14 mouse cellular contexts compared by ENCODE assay signal in the genomic region with DNA sequence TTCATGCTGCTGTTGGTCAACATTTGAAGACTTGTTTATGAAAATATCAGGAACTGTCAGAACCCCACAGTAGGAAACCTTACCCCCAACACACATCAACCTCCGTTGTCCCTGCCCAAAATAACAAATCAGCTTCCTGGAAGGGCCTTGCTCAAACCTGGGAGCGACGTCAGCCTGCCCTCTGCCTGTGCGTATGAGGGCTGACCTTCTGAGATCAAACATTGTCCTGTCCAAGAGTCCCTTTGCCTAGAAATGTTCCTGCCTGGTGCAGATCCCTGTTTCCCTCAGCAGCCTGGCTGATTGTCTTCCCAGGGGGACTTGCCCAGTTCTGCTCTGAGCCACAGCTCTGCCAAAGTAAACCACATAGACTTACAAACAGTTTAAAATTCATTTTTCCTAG.
DNase-seq lines count a peak whose midpoint lies in the region; TF ChIP-seq lines count a peak whose summit lies in the region.
"Had no signal": no experiment of that assay in that cellular context is flagged by ENCODE, and none has a peak within 500 bp of the region (broad histone marks: within the 10 kb centered on the region; RNA-seq: fewer than 3 reads in every experiment).

No protein-coding gene starts in this region.

- in situ Hi-C loops in CH12.LX (cut with MboI; ENCODE audit: low pct_ligation_motif_present, low pct_unique_long_range_greater_than_20kb, low sequenced_read_pairs): no loop called here

- no peaks in the 10 kb centered on the region for H3K79me2 ChIP-seq in CH12.LX (replicated peaks; ENCODE audit: control insufficient read depth, extremely low read depth, insufficient read depth, poor library complexity, severe bottlenecking)

- no peak overlapping the region for H3K9ac ChIP-seq in CH12.LX (ENCODE audit: insufficient read depth, low read depth)
- H3K9ac ChIP-seq: embryonic facial prominence, embryonic 13.5 days; kidney, embryonic 15.5 days; liver, embryonic 14.5 days had no signal

- peaks cover 9% of the 10 kb centered on the region for H3K9me3 ChIP-seq in CH12.LX (replicated peaks; ENCODE audit: low read length)
- H3K9me3 ChIP-seq: embryonic facial prominence, embryonic 13.5 days; hindbrain, embryonic 10.5 days; kidney, embryonic 15.5 days had no signal

- peak; percentile 5 to 22 for DNase-seq in adrenal gland, postnatal 36 days
- DNase-seq in adrenal gland, postnatal 25 days: no peak
- peak; percentile 30 for DNase-seq in kidney, adult 2 months
- no peak for DNase-seq in kidney, adult 11 months
- no peak for DNase-seq in CH12.LX (ENCODE audit: extremely low read depth)
- peak; percentile 11 for DNase-seq in heart, postnatal 25 days (ENCODE audit: low spot score)
- DNase-seq in T-cell, adult 2 months (ENCODE audit: low spot score): no peak
- no peak for DNase-seq in ovary, adult 18-20 months (ENCODE audit: low spot score)
- DNase-seq: cerebellum, adult 9-10 months; spleen, adult 18-20 months had no signal

- H3K27ac ChIP-seq in kidney, adult 2 months (ENCODE audit: insufficient read depth, low read depth, low read length): no peak overlapping the region
- no peak overlapping the region for H3K27ac ChIP-seq in CH12.LX (ENCODE audit: insufficient read depth, low read depth)
- H3K27ac ChIP-seq: hindbrain, embryonic 10.5 days; kidney, embryonic 15.5 days; liver, embryonic 14.5 days had no signal

- no peak overlapping the region for H3K4me3 ChIP-seq in kidney, adult 2 months (ENCODE audit: insufficient read depth, low read depth, low read length)
- H3K4me3 ChIP-seq in CH12.LX (replicated peaks in 1 of 3; ENCODE audit: low read depth in 2 of 3, low read length in 2 of 3, poor library complexity in 1 of 3): no peak overlapping the region
- H3K4me3 ChIP-seq: embryonic facial prominence, embryonic 13.5 days; hindbrain, embryonic 10.5 days; kidney, embryonic 15.5 days had no signal

- TF ChIP-seq CTCF in kidney, adult 2 months (conservative IDR thresholded peaks at IDR 0.05; ENCODE audit: insufficient read depth, insufficient read length, low read depth, low read length): no peak
- no peak for TF ChIP-seq CTCF in CH12.LX (conservative IDR thresholded peaks at IDR 0.05 in 1 of 2, IDR thresholded peaks at IDR 0.05 in 1 of 2; ENCODE audit: low read depth in 2 of 2, low read length in 2 of 2)

- H3K4me1 ChIP-seq in kidney, adult 2 months (ENCODE audit: control insufficient read depth, insufficient read depth, low read length): peaks cover 20% of the 10 kb centered on the region
- peaks cover 27 to 65% of the 10 kb centered on the region in 2 experiments for H3K4me1 ChIP-seq in CH12.LX (ENCODE audit: control insufficient read depth in 1 of 2, insufficient read depth in 2 of 2)

- intact Hi-C loops in heart, postnatal 25 days (cut with DNase I): no loop called here

- TF ChIP-seq EP300 in CH12.LX (IDR thresholded peaks at IDR 0.05; ENCODE audit: low read length): no peak

- 51% methylated on average over 4 of the region's 4 CpGs for WGBS in kidney, adult 2 months

- dilution Hi-C loops in CH12.LX (cut with MboI; ENCODE audit: extremely low pct_ligation_motif_present, extremely low pct_unique_long_range_greater_than_20kb, low sequenced_read_pairs): no loop called here

- no peaks in the 10 kb centered on the region for H3K36me3 ChIP-seq in kidney, adult 2 months (ENCODE audit: control insufficient read depth, insufficient read depth, low read length)
- no peaks in the 10 kb centered on the region for H3K36me3 ChIP-seq in CH12.LX (replicated peaks in 1 of 2; ENCODE audit: control insufficient read depth in 1 of 2, insufficient read depth in 1 of 2, low read length in 1 of 2)
- H3K36me3 ChIP-seq: embryonic facial prominence, embryonic 13.5 days; hindbrain, embryonic 10.5 days; kidney, embryonic 15.5 days had no signal

- no peak for TF ChIP-seq RAD21 in CH12.LX (IDR thresholded peaks at IDR 0.05; ENCODE audit: low read depth, low read length)

- H3K27me3 ChIP-seq in kidney, adult 2 months (replicated peaks; ENCODE audit: control insufficient read depth, insufficient read depth, low read length): no peaks in the 10 kb centered on the region
- no peaks in the 10 kb centered on the region for H3K27me3 ChIP-seq in CH12.LX (replicated peaks)
- H3K27me3 ChIP-seq: embryonic facial prominence, embryonic 13.5 days; kidney, embryonic 15.5 days had no signal

- H3K4me2 ChIP-seq in CH12.LX (ENCODE audit: insufficient read depth, low read depth, poor library complexity, severe bottlenecking): no peak overlapping the region
- H3K4me2 ChIP-seq: embryonic facial prominence, embryonic 13.5 days; kidney, embryonic 15.5 days had no signal

- TF ChIP-seq POLR2A in kidney, adult 2 months (IDR thresholded peaks at IDR 0.05; ENCODE audit: low read depth, low read length): no peak
- TF ChIP-seq POLR2A in CH12.LX (IDR thresholded peaks at IDR 0.05; ENCODE audit: low read depth, low read length): no peak

TF ChIP-seq in CH12.LX, 34 proteins besides CTCF, POLR2A, EP300 and RAD21:
- TF ChIP-seq HCFC1 (IDR thresholded peaks at IDR 0.05; ENCODE audit: low read depth, low read length): no peak
- 0 out of 2 replicates have a peak, but pooled peaks have one; percentile 27 for TF ChIP-seq ELF1 (IDR thresholded peaks at IDR 0.05; ENCODE audit: low read depth, low read length)

Comparison
In these comparisons a context has a peak if more than half of its experiments do, and no peak if none do; other contexts are left out.
1. DNase-seq: peak in adrenal gland, postnatal 36 days (2 of 2), kidney, adult 2 months (single experiment) and heart, postnatal 25 days (single experiment); none in adrenal gland, postnatal 25 days (single experiment), kidney, adult 11 months (single experiment), CH12.LX (single experiment), T-cell, adult 2 months (single experiment) and ovary, adult 18-20 months (single experiment).